Mouse (Mus musculus) limb, embryonic 14.5 days (tissue): Measurements from ENCODE around the gene Mink1. TPM values are rescaled to one million over a fixed set of nuclear protein-coding genes. Genes with fewer than 3 reads are reported as not detected.

Experiments used
- ATAC-seq: fragments of 200-750 bp; cut with Nextera tagmentation; 2 replicates; pipeline ENCODE4 v1.8.0; 2017; ENCODE audit warnings: low read depth, moderate number of reproducible peaks, moderate TSS enrichment; ENCODE audit not compliant: low FRiP score
- DNase-seq: peaks from one replicate; pipeline ENCODE4 v3.0.0-alpha.2; 2015; ENCODE audit warnings: low spot score
- H3K27ac ChIP-seq: fragments of 300-500 bp; sonication (generic); replicated peaks from 2 replicates; pipeline ENCODE4 v1.5.1; 2014; ENCODE audit warnings: low read depth, mild to moderate bottlenecking, low read length, moderate library complexity, mixed read lengths
- H3K27me3 ChIP-seq: fragments of 300-500 bp; sonication (generic); 2 replicates; pipeline ENCODE4 v1.6.1; 2014; ENCODE audit warnings: low read length, mixed read lengths; ENCODE audit not compliant: control insufficient read depth, insufficient read depth
- H3K36me3 ChIP-seq: fragments of 300-500 bp; sonication (generic); 2 replicates; pipeline ENCODE4 v1.6.1; 2014; ENCODE audit warnings: mild to moderate bottlenecking, low read length, moderate library complexity, mixed read lengths; ENCODE audit not compliant: control insufficient read depth, insufficient read depth
- H3K4me1 ChIP-seq: fragments of 300-500 bp; sonication (generic); 2 replicates; pipeline ENCODE4 v1.6.1; 2014; ENCODE audit warnings: antibody characterized with exemption, low read length, mixed read lengths; ENCODE audit not compliant: control insufficient read depth, insufficient read depth
- H3K4me2 ChIP-seq: fragments of 300-500 bp; sonication (generic); replicated peaks from 2 replicates; pipeline ENCODE4 v1.6.1; 2014; ENCODE audit warnings: low read depth, mild to moderate bottlenecking, low read length, moderate library complexity; ENCODE audit not compliant: severe bottlenecking
- H3K4me3 ChIP-seq: fragments of 300-500 bp; sonication (generic); replicated peaks from 2 replicates; pipeline ENCODE4 v1.5.1; 2014; ENCODE audit warnings: low read length
- H3K9ac ChIP-seq: fragments of 300-500 bp; sonication (generic); 2 replicates; pipeline ENCODE4 v1.6.1; 2014; ENCODE audit warnings: mild to moderate bottlenecking, low read depth, low read length, moderate library complexity; ENCODE audit not compliant: severe bottlenecking
- H3K9me3 ChIP-seq: fragments of 300-500 bp; sonication (generic); 2 replicates; pipeline ENCODE4 v1.6.1; 2016; ENCODE audit warnings: low read length; ENCODE audit not compliant: control insufficient read depth
- POLR2A ChIP-seq: fragments of 200-500 bp; IDR thresholded peaks from 2 replicates; pipeline ENCODE4 v1.8.0; 2012; ENCODE audit warnings: inconsistent platforms, mild to moderate bottlenecking, moderate library complexity, borderline replicate concordance; ENCODE audit not compliant: insufficient read depth, insufficient read length; ENCODE audit errors: extremely low read depth
- WGBS: fragments of 180-500 bp; shearing (Covaris S2); extraction: QIAGEN DNeasy Blood & Tissue Kit; methylation state at CpG from one replicate; pipeline ENCODE4 v1.1.7; 2014; 5-methylcytosine and 5-hydroxymethylcytosine counted together
- polyA plus RNA-seq, 2 experiments: library from polyadenylated mRNA; depleted of rRNA in 1 of 2; stranded (reverse) in 1 of 2; unstranded in 1 of 2; fragments of >200 nt; fragmentation: Nextera tagmentation in 1 of 2; extraction: Ambion mirVana in 1 of 2; gene quantifications; 2 replicates each; pipeline versions ENCODE4 v1.2.1 to v1.2.3; 2012 to 2014

Mink1 gene
- polyA plus RNA-seq, 2 experiments = 19.8 to 91.2 TPM

DNA sequence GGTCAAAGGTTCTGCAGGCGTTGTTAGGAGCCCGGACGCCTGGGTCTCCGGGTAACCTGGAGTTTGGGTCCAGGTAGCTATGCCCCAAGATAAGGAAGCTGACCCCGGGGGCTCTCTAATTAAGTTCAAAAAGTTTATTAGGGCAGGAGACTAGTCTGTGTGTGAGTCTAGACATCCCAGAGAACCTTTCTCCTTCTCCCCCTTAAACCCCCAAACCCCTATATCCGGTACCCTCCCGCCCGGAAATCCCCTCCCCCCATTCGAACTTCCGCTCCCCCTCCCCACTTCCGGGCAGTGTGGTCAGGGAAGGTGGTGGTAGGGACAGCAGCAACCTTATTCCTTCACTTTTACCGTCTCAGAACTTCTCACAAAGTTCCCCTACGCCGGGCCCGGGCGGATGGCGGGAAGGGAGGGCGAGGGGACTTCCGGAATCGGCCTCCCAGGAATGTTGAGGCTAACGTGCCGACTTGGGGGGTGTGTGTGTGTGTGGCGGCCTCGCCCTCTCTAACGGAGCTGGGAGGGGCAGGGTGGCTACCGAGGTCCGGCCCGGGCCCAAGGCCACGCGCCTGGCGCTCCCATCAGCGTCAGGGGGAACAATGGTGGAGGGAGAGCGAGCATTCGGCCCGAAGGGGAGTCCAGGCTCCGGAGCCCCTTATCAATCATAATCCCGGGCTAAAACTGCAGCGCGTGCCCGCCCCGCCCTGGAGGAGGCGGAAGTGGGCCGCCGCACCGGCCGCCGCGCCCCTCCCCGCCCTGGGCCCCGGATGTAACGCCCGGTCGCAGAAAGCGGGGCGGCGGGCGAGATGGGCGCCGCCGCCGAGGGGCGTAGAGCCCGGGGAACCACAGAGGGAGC, 90.9 kb downstream of the Mink1 start:
- DNase-seq = peak; percentile 64
- Histone ChIP-seq H3K4me3 (peak overlapping the region; percentile 100), H3K9me3 (no peaks in the 10 kb centered on the region), H3K4me2 (peak overlapping the region; percentile 97), H3K36me3 (peaks cover 46% of the 10 kb centered on the region), H3K27ac (peak overlapping the region; percentile 97), H3K9ac (peak overlapping the region; percentile 96), H3K4me1 (peaks cover 31% of the 10 kb centered on the region), H3K27me3 (no peaks in the 10 kb centered on the region)
- no peak; the same call in 1 of the 2 replicates for TF ChIP-seq POLR2A
- peak; percentile 41 for ATAC-seq
- under 1% methylated on average over 38 of the region's 63 CpGs for WGBS

DNA sequence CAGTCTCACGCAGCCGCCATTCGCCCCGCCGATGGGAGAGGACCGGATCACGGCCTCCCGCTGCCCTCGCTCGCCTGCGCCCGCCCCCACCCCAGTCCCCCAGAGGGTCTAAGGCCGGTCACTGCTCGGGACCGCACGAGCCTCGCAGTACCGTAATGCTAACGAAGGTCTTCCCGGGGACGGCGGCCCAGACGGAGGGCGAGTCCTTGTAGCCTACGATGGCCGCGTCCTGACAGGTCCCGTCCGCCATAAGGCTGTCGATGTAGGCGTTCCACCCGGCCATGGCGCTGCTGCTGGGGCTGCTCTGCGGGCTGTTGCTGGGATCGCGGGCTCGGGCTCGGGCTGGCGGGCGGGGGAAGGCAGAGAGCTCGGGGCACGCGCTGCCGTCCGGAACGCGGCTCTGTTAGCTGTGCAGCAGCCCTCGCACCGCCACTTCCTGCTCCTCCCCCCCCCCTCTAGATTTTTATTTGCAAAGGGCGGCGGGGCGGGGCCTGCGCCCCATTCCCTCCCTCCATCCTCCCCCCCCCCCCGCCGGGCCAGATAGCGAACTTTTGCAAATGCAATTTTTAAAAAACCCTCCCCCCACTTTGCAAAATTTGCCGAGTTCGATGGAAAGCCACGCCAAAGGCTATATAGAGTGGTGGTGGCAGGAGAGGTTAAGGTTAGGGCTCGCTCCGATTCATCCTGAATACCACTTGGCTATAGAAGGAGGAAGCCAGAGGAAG, 91.7 kb downstream of the Mink1 start, which contains the start of gene Pfn1:
TSS of gene Pfn1 (minus strand) at position 447 of the 725 bp plus-strand sequence.
- TF ChIP-seq POLR2A = peak; percentile 88; the same call in 1 of the 2 replicates
- peak; percentile 90 for DNase-seq
- no peaks in the 10 kb centered on the region for H3K27me3 ChIP-seq
- H3K4me3 ChIP-seq = peak within 1 kb of the TSS; percentile 100
- peak within 1 kb of the TSS; percentile 96 for H3K9ac ChIP-seq
- H3K36me3 ChIP-seq = peaks cover 38% of the 10 kb centered on the region
- WGBS = under 1% methylated on average over 49 of the region's 61 CpGs
- peaks cover 26% of the 10 kb centered on the region for H3K4me1 ChIP-seq
- H3K4me2 ChIP-seq = peak within 1 kb of the TSS; percentile 97
- ATAC-seq = peak; percentile 32
- H3K27ac ChIP-seq = peak within 1 kb of the TSS; percentile 97
- H3K9me3 ChIP-seq = no peaks in the 10 kb centered on the region

- peak; percentile 68 for ATAC-seq
- WGBS = under 1% methylated on average over 48 of the region's 48 CpGs
Measured at GRCm38 (mm10) chr11:70654923-70655570, 92.4 kb downstream of the Mink1 start.

GRCm38 (mm10) chr11:70655571-70656455, 93.1 kb downstream of the Mink1 start:
- peaks cover 29% of the 10 kb centered on the region for H3K36me3 ChIP-seq
- H3K9me3 ChIP-seq = no peaks in the 10 kb centered on the region
- H3K27me3 ChIP-seq = no peaks in the 10 kb centered on the region
- peak; percentile 16 for ATAC-seq
- H3K4me2 ChIP-seq = peak overlapping the region; percentile 97
- WGBS = under 1% methylated on average over 60 of the region's 61 CpGs
- peak overlapping the region; percentile 100 for H3K4me3 ChIP-seq
- H3K27ac ChIP-seq = peak overlapping the region; percentile 97
- DNase-seq = peak; percentile 64
- TF ChIP-seq POLR2A = peak; percentile 31; the same call in 1 of the 2 replicates
- peaks cover 24% of the 10 kb centered on the region for H3K4me1 ChIP-seq
- H3K9ac ChIP-seq = peak overlapping the region; percentile 96

More at GRCm38 (mm10) chr11:70654923-70655570, 92.4 kb downstream of the Mink1 start:
- peak; percentile 90 for DNase-seq
- Histone ChIP-seq H3K4me2 (peak overlapping the region; percentile 97), H3K27ac (peak overlapping the region; percentile 97), H3K9me3 (no peaks in the 10 kb centered on the region), H3K4me1 (peaks cover 26% of the 10 kb centered on the region), H3K36me3 (peaks cover 31% of the 10 kb centered on the region), H3K4me3 (peak overlapping the region; percentile 100), H3K27me3 (no peaks in the 10 kb centered on the region), H3K9ac (peak overlapping the region; percentile 96)
- peak; percentile 76; the same call in 1 of the 2 replicates for TF ChIP-seq POLR2A
